9 mouse cellular contexts compared by ENCODE assay signal in the genomic region with DNA sequence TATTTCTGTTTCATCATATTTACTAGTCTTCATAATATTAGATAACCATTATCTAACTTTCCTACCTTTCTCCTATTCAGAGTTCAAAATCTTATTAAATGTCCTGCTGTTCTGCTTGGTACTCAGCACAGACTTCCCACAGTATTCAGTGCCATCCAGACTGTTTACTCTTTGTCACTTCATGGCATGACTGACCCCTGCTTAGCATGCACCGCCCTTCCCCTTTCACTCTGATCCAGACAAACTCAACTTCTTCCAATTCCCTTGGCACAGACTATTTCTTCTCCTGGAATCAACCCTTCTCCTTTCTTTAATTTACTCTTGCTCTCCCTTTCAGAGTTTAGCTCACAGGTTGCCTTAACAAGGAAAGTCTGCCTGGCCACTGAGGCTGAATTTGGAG.
"Had no signal": no experiment of that assay in that cellular context is flagged by ENCODE, and none has a peak within 500 bp of the region (broad histone marks: within the 10 kb centered on the region; RNA-seq: fewer than 3 reads in every experiment).

No protein-coding gene starts in this region.

- DNase-seq: kidney, adult 8-10 months; kidney, postnatal 25 days; lung, adult 2 months; lung, postnatal 36 days; right cerebral cortex, postnatal 4 days; spleen, adult 18-20 months; thymus, adult 18-20 months; thymus, postnatal 14 days had no signal

- ATAC-seq: lung, postnatal 0 days had no signal
